Mouse (Mus musculus) liver, embryonic 14.5 days (tissue): ENCODE results near the gene Kdm4c.

Experiments used
- CTCF ChIP-seq: IDR thresholded peaks from 2 replicates; pipeline ENCODE4 v1.5.1; 2016; ENCODE audit warnings: antibody characterized with exemption, low read depth, control low read depth
- EP300 ChIP-seq: IDR thresholded peaks from 2 replicates; pipeline ENCODE4 v1.6.1; 2016; ENCODE audit warnings: antibody characterized with exemption, low read depth

- TF ChIP-seq CTCF (no peak), EP300 (no peak)
These were observed 35.2 kb downstream of the Kdm4c start for GRCm38 (mm10) chr4:74277486-74277885.
